Mouse (Mus musculus) neural tube, embryonic 14.5 days (tissue): ENCODE measurements around the gene Slc17a9. TPM values are rescaled to one million over a fixed set of nuclear protein-coding genes. Genes with fewer than 3 reads are reported as not detected.
A peak's percentile ranks its signal among the peaks of the same experiment; 100 is the strongest.

ENCODE experiments used
- ATAC-seq: fragments of 200-750 bp; cut with Nextera tagmentation; 2 replicates; pipeline ENCODE4 v1.8.0; 2017; ENCODE audit warnings: low read depth, mild to moderate bottlenecking, moderate TSS enrichment, moderate library complexity
- H3K27ac ChIP-seq: fragments of 300-500 bp; sonication (generic); 2 replicates; pipeline ENCODE4 v1.5.1; 2014; ENCODE audit warnings: low read depth, mild to moderate bottlenecking, control low read depth, low read length, moderate library complexity, mixed read lengths
- H3K27me3 ChIP-seq: fragments of 300-500 bp; sonication (generic); 2 replicates; pipeline ENCODE4 v1.6.1; 2014; ENCODE audit warnings: low read length; ENCODE audit not compliant: control insufficient read depth, insufficient read depth
- H3K36me3 ChIP-seq: fragments of 300-500 bp; sonication (generic); 2 replicates; pipeline ENCODE4 v1.6.1; 2014; ENCODE audit warnings: low read length, mixed read lengths; ENCODE audit not compliant: control insufficient read depth, insufficient read depth
- H3K4me1 ChIP-seq: fragments of 300-500 bp; sonication (generic); 2 replicates; pipeline ENCODE4 v1.6.1; 2014; ENCODE audit warnings: low read length; ENCODE audit not compliant: control insufficient read depth, insufficient read depth
- H3K4me2 ChIP-seq: fragments of 300-500 bp; sonication (generic); 2 replicates; pipeline ENCODE4 v1.6.1; 2014; ENCODE audit warnings: mild to moderate bottlenecking, low read depth, low read length, control low read depth
- H3K4me3 ChIP-seq: fragments of 300-500 bp; sonication (generic); 2 replicates; pipeline ENCODE4 v1.5.1; 2014; ENCODE audit warnings: low read depth, low read length, control low read depth, mixed read lengths
- H3K9ac ChIP-seq: fragments of 300-500 bp; sonication (generic); replicated peaks from 2 replicates; pipeline ENCODE4 v1.6.1; 2014; ENCODE audit warnings: low read depth, mild to moderate bottlenecking, control low read depth, low read length, mixed read lengths
- H3K9me3 ChIP-seq: fragments of 300-500 bp; sonication (generic); 2 replicates; pipeline ENCODE4 v1.6.1; 2016; ENCODE audit warnings: low read length; ENCODE audit not compliant: control insufficient read depth
- WGBS: fragments of 180-500 bp; shearing (Covaris S2); extraction: QIAGEN DNeasy Blood & Tissue Kit; methylation state at CpG from one replicate; pipeline ENCODE4 v1.1.7; 2014; 5-methylcytosine and 5-hydroxymethylcytosine counted together
- polyA plus RNA-seq: library from polyadenylated mRNA; unstranded; fragments of >200 nt; fragmentation: Nextera tagmentation; extraction: Ambion mirVana; gene quantifications from 2 replicates; pipeline ENCODE4 v1.2.1, GENCODE M21; 2014

Gene Slc17a9
- polyA plus RNA-seq, 1 experiment from 2014 or later = 0.21 TPM

DNA sequence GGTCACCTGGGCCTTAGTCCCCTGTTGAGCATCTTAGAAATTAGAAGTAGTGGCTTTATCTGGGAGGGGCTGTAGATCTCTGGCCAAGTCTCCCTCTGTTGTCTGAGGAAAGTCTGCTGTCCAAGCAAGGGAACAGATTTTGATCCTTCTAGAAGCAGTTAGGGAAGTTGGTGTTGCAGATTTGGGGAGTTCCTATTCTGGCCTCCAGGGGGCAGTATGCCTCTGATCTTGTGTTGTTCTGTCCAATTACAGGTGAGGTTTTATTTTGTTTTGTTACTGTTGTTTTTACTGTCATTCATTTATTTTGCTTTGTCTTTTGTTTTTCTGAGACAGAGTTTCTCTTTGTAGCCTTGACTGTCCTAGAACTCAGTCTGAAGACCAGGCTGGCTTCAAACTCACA, 61.7 kb downstream of the Slc17a9 start:
- H3K9ac ChIP-seq = no peak overlapping the region
- H3K27ac ChIP-seq = no peak overlapping the region
- peaks cover 10% of the 10 kb centered on the region; the same call in 1 of the 2 replicates for H3K4me1 ChIP-seq
- H3K9me3 ChIP-seq = no peaks in the 10 kb centered on the region
- ATAC-seq = no peak
- no peak overlapping the region for H3K4me3 ChIP-seq
- no peaks in the 10 kb centered on the region for H3K27me3 ChIP-seq
- no peaks in the 10 kb centered on the region for H3K36me3 ChIP-seq
- H3K4me2 ChIP-seq = no peak overlapping the region

DNA sequence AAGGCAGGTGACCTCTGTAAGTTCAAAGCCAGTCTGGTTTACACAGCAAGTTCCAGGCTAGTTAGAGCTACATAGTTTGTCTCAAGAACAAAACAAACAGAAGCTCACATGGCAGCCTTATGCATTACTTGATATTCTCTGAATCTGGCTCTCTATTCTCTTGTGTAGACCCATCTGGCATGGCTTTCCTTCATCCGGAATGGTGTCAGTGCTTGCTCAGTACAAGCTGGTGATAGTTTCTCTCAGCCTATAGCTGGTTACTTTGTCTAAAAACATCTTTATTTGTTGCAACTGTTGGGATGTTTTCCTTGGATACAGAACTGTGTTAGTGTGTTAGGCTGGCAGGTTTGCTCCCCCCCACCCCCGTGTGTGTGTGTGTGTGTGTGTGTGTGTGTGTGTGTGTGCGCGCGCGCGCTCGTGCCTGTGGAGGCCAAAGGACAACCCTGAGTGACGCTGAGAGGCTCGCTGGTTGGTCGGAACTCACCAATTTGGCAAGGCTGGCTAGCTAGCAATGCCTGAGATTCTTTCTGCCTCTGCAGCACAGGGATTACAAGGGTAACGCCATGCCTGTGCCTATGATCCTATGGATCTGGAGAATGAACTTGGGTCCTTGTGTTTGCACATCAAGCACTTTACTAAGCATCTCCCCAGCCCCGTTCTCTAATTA, 62.6 kb downstream of the Slc17a9 start:
- Histone ChIP-seq H3K27ac (no peak overlapping the region), H3K4me1 (peaks cover 10% of the 10 kb centered on the region; the same call in 1 of the 2 replicates), H3K27me3 (no peaks in the 10 kb centered on the region), H3K4me3 (no peak overlapping the region), H3K4me2 (no peak overlapping the region), H3K36me3 (no peaks in the 10 kb centered on the region), H3K9me3 (no peaks in the 10 kb centered on the region), H3K9ac (no peak overlapping the region)
- no peak for ATAC-seq
- 83% methylated on average over 13 of the region's 13 CpGs for WGBS

DNA sequence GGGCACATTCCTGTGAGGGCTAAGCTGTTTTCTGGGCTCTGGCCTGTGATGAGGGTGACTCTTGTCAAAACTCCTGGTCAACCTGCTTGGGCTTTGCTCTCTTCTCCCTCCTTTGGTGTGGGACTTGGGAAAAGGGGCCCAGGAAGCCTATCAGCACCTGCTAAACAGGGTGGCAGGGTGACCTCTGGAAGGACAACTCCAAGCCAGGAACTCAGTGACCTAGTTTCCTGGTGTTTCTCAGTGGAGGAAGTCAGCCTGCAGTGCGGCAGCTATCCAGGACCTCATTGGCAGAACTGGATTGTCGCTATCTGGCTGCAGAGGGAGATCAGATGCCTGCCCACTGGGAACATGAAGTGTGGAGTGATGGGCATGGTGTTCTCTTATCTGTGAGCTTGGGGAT, 63.3 kb downstream of the Slc17a9 start:
- no peak overlapping the region for H3K4me3 ChIP-seq
- H3K27me3 ChIP-seq = no peaks in the 10 kb centered on the region
- no peak overlapping the region for H3K4me2 ChIP-seq
- no peaks in the 10 kb centered on the region for H3K9me3 ChIP-seq
- H3K27ac ChIP-seq = no peak overlapping the region
- no peak for ATAC-seq
- 39% methylated on average over 2 of the region's 2 CpGs for WGBS
- H3K9ac ChIP-seq = no peak overlapping the region
- H3K36me3 ChIP-seq = no peaks in the 10 kb centered on the region
- peaks cover 10% of the 10 kb centered on the region; the same call in 1 of the 2 replicates for H3K4me1 ChIP-seq

DNA sequence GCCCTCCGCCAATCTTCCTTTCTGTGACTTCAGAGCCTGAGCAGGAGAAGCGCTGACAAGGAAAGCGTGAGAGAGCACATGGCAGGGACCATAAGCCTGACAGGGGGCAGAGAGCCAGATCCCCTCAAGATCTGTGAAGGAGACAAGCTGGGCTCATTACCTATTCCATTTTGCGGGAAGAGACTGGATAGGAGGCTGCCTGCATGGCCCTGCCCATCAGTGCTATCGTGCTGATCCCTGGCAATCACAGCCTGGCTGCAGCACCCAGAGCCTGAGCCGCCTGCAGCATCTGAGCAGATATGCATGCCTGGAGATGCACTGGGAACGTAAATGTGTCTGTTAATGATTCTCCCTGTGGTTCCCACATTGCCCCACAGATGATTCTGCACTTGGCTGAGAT, 63.8 kb downstream of the Slc17a9 start:
- Histone ChIP-seq H3K4me3 (no peak overlapping the region), H3K4me2 (peak overlapping the region; percentile 24; the same call in 1 of the 2 replicates), H3K4me1 (peaks cover 10% of the 10 kb centered on the region; the same call in 1 of the 2 replicates), H3K9ac (no peak overlapping the region), H3K27ac (peak overlapping the region; percentile 28; the same call in 1 of the 2 replicates), H3K9me3 (no peaks in the 10 kb centered on the region), H3K36me3 (no peaks in the 10 kb centered on the region), H3K27me3 (no peaks in the 10 kb centered on the region)
- WGBS = 13% methylated on average over 5 of the region's 7 CpGs
- ATAC-seq = peak; percentile 82; the same call in 1 of the 2 replicates

DNA sequence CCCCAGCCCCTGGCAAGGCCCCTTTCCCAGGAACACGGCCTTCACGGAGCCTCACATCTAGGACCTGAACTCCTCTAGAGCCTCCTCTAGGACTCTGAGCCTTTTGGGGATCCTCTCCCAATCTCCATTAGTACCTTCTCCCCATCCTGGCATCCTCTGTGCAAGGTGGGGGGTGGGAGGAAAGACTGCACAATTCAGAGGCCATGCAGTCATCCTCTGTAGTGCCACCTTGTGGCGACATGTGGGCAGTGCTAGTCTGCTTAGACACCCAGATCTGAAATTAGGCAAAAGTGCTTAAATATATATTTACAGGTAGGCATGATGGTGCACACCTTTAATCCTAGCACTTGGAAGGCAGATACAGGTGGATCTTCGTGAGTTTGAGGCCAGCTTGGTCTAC, 66.6 kb downstream of the Slc17a9 start:
- ATAC-seq = no peak
- no peaks in the 10 kb centered on the region for H3K27me3 ChIP-seq
- no peak overlapping the region for H3K4me2 ChIP-seq
- H3K36me3 ChIP-seq = no peaks in the 10 kb centered on the region
- no peak overlapping the region for H3K27ac ChIP-seq
- H3K9me3 ChIP-seq = no peaks in the 10 kb centered on the region
- WGBS = 43% methylated on average over 4 of the region's 4 CpGs
- peaks cover 10% of the 10 kb centered on the region; the same call in 1 of the 2 replicates for H3K4me1 ChIP-seq
- no peak overlapping the region for H3K9ac ChIP-seq
- no peak overlapping the region for H3K4me3 ChIP-seq

Other genes with a start within 250 kb of the Slc17a9 start
- 1.6 and 2.3 TPM in 2 replicates for gene Ntsr1, start 225.3 kb upstream of the Slc17a9 start, polyA plus RNA-seq
- 40.0 and 41.8 TPM in 2 replicates for gene Mrgbp, start 144.0 kb upstream of the Slc17a9 start, polyA plus RNA-seq
- 87.9 and 92.3 TPM in 2 replicates for gene Ogfr, start 136.0 kb upstream of the Slc17a9 start, polyA plus RNA-seq
- gene Col9a3, start 127.5 kb upstream of the Slc17a9 start, polyA plus RNA-seq = 53.2 and 55.7 TPM in 2 replicates
- gene Tcfl5, start 82.6 kb upstream of the Slc17a9 start, polyA plus RNA-seq = 0.53 and 0.75 TPM in 2 replicates
- 29.0 and 34.8 TPM in 2 replicates for gene Dido1, start 15.3 kb upstream of the Slc17a9 start, polyA plus RNA-seq
- 53.3 and 56.5 TPM in 2 replicates for gene Gid8, start 15.1 kb upstream of the Slc17a9 start, polyA plus RNA-seq
- gene Bhlhe23, start 51.6 kb downstream of the Slc17a9 start, polyA plus RNA-seq = 2.2 and 2.8 TPM in 2 replicates
- gene Ythdf1, start 195.7 kb downstream of the Slc17a9 start, polyA plus RNA-seq = 49.2 and 61.0 TPM in 2 replicates
- 0.15 and 0.31 TPM in 2 replicates for gene Birc7, start 203.8 kb downstream of the Slc17a9 start, polyA plus RNA-seq
- 86.5 and 97.0 TPM in 2 replicates for gene Nkain4, start 229.4 kb downstream of the Slc17a9 start, polyA plus RNA-seq
- gene Arfgap1, start 242.0 kb downstream of the Slc17a9 start, polyA plus RNA-seq = 87.0 and 95.2 TPM in 2 replicates